Mouse (Mus musculus) hindbrain, postnatal 0 days (tissue): Measurements from ENCODE around the gene Rpa2. TPM values are rescaled to one million over a fixed set of nuclear protein-coding genes. Genes with fewer than 3 reads are reported as not detected.
"Not testable (repeated sequence)": the region's sequence is repeated elsewhere in the genome, so short reads cannot be mapped to it uniquely, and the experiment has no call there.

Experiments
- ATAC-seq: fragments of 200-750 bp; cut with Nextera tagmentation; 2 replicates; pipeline ENCODE4 v1.8.0; 2017; ENCODE audit warnings: mild to moderate bottlenecking, moderate TSS enrichment, moderate library complexity
- DNase-seq: peaks from one replicate; pipeline ENCODE4 v3.0.0-alpha.2; 2015; ENCODE audit warnings: low spot score
- H3K27ac ChIP-seq: fragments of 300-500 bp; sonication (generic); 2 replicates; pipeline ENCODE4 v1.5.1; 2014; ENCODE audit warnings: mild to moderate bottlenecking
- H3K27me3 ChIP-seq: fragments of 300-500 bp; sonication (generic); 2 replicates; pipeline ENCODE4 v1.6.1; 2014; ENCODE audit warnings: low read length, mixed read lengths; ENCODE audit not compliant: insufficient read depth
- H3K36me3 ChIP-seq: fragments of 300-500 bp; sonication (generic); 2 replicates; pipeline ENCODE4 v1.6.1; 2014; ENCODE audit warnings: low read length, mixed read lengths; ENCODE audit not compliant: insufficient read depth
- H3K4me1 ChIP-seq: fragments of 300-500 bp; sonication (generic); 2 replicates; pipeline ENCODE4 v1.6.1; 2014; ENCODE audit warnings: antibody characterized with exemption, low read length, mixed read lengths; ENCODE audit not compliant: insufficient read depth
- H3K4me2 ChIP-seq: fragments of 300-500 bp; sonication (generic); 2 replicates; pipeline ENCODE4 v1.6.1; 2014; ENCODE audit warnings: low read depth, mild to moderate bottlenecking, low read length, moderate library complexity, mixed read lengths
- H3K4me3 ChIP-seq: fragments of 300-500 bp; sonication (generic); 2 replicates; pipeline ENCODE4 v1.5.1; 2014; ENCODE audit warnings: low read length
- H3K9ac ChIP-seq: fragments of 300-500 bp; sonication (generic); replicated peaks from 2 replicates; pipeline ENCODE4 v1.6.1; 2014; ENCODE audit warnings: mild to moderate bottlenecking, low read length, moderate library complexity, mixed read lengths
- H3K9me3 ChIP-seq: fragments of 300-500 bp; sonication (generic); 2 replicates; pipeline ENCODE4 v1.6.1; 2016; ENCODE audit warnings: low read length, mixed read lengths
- CTCF ChIP-seq: IDR thresholded peaks from 2 replicates; pipeline ENCODE4 v1.5.1; 2016; ENCODE audit warnings: antibody characterized with exemption, control low read depth, low read depth
- WGBS: fragments of 180-500 bp; shearing (Covaris S2); extraction: QIAGEN DNeasy Blood & Tissue Kit; methylation state at CpG from one replicate; pipeline ENCODE4 v1.1.7; 2014; 5-methylcytosine and 5-hydroxymethylcytosine counted together
- polyA plus RNA-seq: library from polyadenylated mRNA; unstranded; fragments of >200 nt; fragmentation: Nextera tagmentation; extraction: Ambion mirVana; gene quantifications from 2 replicates; pipeline ENCODE4 v1.2.1, GENCODE M21; 2015
- total RNA-seq: library from RNA; depleted of rRNA; stranded (reverse); fragments of >200 nt; gene quantifications from 2 replicates; pipeline ENCODE4 v1.2.3, GENCODE M21; 2014

Rpa2 gene
- total and polyA plus RNA-seq, 2 experiments from 2014 or later: 31.9 to 37.5 TPM

- H3K27ac ChIP-seq: no peak overlapping the region
- no peaks in the 10 kb centered on the region for H3K9me3 ChIP-seq
- no peak overlapping the region for H3K4me2 ChIP-seq
- H3K36me3 ChIP-seq: peaks cover 24% of the 10 kb centered on the region
- H3K4me3 ChIP-seq: no peak overlapping the region
- H3K9ac ChIP-seq: no peak overlapping the region
- H3K4me1 ChIP-seq: no peaks in the 10 kb centered on the region
- 92% methylated on average over 4 of the region's 4 CpGs for WGBS
- H3K27me3 ChIP-seq: no peaks in the 10 kb centered on the region
- no peak for DNase-seq
- no peak for ATAC-seq
- no peak for TF ChIP-seq CTCF
Observed at GRCm38 (mm10) chr4:132780288-132780687, 12.2 kb downstream of the Rpa2 start.

DNA sequence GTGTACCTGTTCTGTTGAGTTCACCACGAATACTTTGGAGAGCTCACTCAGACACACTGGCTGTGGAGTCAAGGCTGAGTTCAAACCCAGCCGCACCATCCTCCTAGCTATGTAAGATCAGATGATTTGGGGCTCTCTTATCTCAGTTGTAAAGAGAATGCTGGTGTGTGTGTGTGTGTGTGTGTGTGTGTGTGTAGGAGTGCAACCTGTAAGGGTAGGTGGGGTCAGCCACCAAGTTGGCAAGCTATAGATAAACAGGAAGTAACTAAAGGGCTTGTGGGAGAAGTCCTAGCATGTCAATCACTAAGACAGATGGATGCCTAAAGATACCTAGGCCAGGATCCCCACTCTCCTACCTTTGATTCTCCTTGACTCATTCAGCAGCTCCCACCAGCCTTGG lies 15.6 kb downstream of the Rpa2 start:
- Histone ChIP-seq H3K27me3 (no peaks in the 10 kb centered on the region), H3K4me1 (no peaks in the 10 kb centered on the region), H3K4me3 (no peak overlapping the region), H3K9me3 (no peaks in the 10 kb centered on the region), H3K9ac (no peak overlapping the region), H3K27ac (no peak overlapping the region), H3K36me3 (no peaks in the 10 kb centered on the region), H3K4me2 (no peak overlapping the region)
- no peak for TF ChIP-seq CTCF
- ATAC-seq: no peak
- DNase-seq: no peak
- 82% methylated on average over 2 of the region's 2 CpGs for WGBS

GRCm38 (mm10) chr4:132785228-132785627 lies 17.1 kb downstream of the Rpa2 start:
- TF ChIP-seq CTCF: no peak
- ATAC-seq (no peak), DNase-seq (no peak)
- no peak overlapping the region for H3K4me3 ChIP-seq
- H3K27me3 ChIP-seq: no peaks in the 10 kb centered on the region
- no peaks in the 10 kb centered on the region for H3K36me3 ChIP-seq
- no peaks in the 10 kb centered on the region for H3K4me1 ChIP-seq
- H3K4me2 ChIP-seq: no peak overlapping the region
- 94% methylated on average over 13 of the region's 13 CpGs for WGBS
- no peak overlapping the region for H3K27ac ChIP-seq
- H3K9ac ChIP-seq: no peak overlapping the region
- no peaks in the 10 kb centered on the region for H3K9me3 ChIP-seq

DNA sequence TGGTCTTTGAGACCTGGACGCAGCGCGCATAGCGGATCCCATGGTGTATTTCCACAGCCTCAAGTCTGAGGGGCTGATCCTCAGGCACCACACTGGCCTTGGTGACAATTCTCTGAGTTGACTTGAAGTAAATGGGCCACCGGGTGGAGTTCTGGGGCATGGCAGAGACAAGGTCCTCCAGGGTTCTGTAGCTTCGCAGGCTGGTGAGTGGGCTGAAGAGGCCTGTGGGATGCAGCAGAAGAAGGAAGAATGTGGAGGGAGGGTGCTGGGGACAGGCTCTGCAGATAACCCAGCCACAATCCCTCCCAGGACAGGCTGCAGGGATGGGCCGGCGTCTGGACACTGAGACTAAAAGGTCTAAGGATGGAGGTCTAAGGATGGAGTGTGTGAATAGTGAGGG lies 21.6 kb downstream of the Rpa2 start:
- 92% methylated on average over 8 of the region's 8 CpGs for WGBS
- no peaks in the 10 kb centered on the region for H3K36me3 ChIP-seq
- DNase-seq: no peak
- no peak overlapping the region for H3K9ac ChIP-seq
- ATAC-seq: no peak
- H3K4me3 ChIP-seq: no peak overlapping the region
- TF ChIP-seq CTCF: no peak
- H3K27ac ChIP-seq: no peak overlapping the region
- no peaks in the 10 kb centered on the region for H3K4me1 ChIP-seq
- no peak overlapping the region for H3K4me2 ChIP-seq
- 0 out of 2 replicates have a peak, but pooled peaks cover under 1% of the 10 kb centered on the region for H3K27me3 ChIP-seq
- no peaks in the 10 kb centered on the region for H3K9me3 ChIP-seq

- not testable (repeated sequence) for H3K27ac ChIP-seq, H3K4me1 ChIP-seq, H3K9me3 ChIP-seq, DNase-seq, H3K9ac ChIP-seq, H3K4me2 ChIP-seq, H3K4me3 ChIP-seq, H3K27me3 ChIP-seq, ATAC-seq, H3K36me3 ChIP-seq
- WGBS: 92% methylated on average over 8 of the region's 9 CpGs
Observed at GRCm38 (mm10) chr4:132793322-132794004, 25.3 kb downstream of the Rpa2 start.

DNA sequence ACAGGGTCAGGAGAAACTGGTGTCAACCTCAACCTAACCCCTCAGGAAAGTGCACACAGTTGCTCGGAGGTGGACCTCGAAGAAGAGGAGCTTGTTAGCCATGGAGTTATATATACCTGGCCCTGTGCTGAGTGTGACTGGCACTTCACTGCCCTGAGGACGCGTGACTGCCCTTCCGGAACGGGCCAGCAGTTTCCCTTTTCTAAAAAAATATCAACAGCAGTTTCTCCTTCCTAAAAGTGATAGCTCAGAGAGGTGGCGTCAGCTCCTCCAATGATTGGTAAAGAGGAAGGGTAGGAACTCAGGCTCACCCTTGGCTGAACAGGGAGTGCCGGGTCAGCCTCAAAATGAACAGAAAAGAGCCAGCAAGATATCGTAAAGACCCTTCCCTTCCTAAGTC lies 25.9 kb downstream of the Rpa2 start:
- 74% methylated on average over 9 of the region's 9 CpGs for WGBS
- Histone ChIP-seq H3K4me1 (0 out of 2 replicates have a peak, but pooled peaks cover 3% of the 10 kb centered on the region), H3K9ac (no peak overlapping the region), H3K4me3 (no peak overlapping the region), H3K4me2 (no peak overlapping the region), H3K27ac (no peak overlapping the region), H3K27me3 (peaks cover 9% of the 10 kb centered on the region; the same call in 1 of the 2 replicates), H3K9me3 (no peaks in the 10 kb centered on the region), H3K36me3 (no peaks in the 10 kb centered on the region)
- no peak for ATAC-seq
- no peak for TF ChIP-seq CTCF
- no peak for DNase-seq

DNA sequence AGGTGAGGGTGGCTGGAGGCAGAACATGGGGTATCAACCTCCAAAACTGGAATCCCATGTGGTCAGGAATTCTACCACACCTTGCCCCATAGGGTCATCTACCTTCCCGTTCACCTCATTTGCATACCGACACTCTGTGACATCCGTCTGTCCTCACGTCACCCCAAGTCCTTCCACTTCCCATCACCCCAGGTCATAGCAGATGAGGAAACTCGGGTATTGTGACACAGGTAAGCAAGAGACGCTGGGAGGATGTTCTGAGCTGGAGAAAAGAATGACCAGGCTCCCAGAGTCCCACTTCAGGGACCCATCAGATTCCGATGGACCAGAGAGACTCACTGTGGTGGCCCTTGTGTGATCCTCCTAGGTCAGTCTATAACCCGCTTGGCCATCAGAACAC lies 26.6 kb downstream of the Rpa2 start:
- 0 out of 2 replicates have a peak, but pooled peaks cover 3% of the 10 kb centered on the region for H3K4me1 ChIP-seq
- no peak overlapping the region for H3K27ac ChIP-seq
- peaks cover 9% of the 10 kb centered on the region; the same call in 1 of the 2 replicates for H3K27me3 ChIP-seq
- no peaks in the 10 kb centered on the region for H3K36me3 ChIP-seq
- no peaks in the 10 kb centered on the region for H3K9me3 ChIP-seq
- no peak overlapping the region for H3K9ac ChIP-seq
- no peak overlapping the region for H3K4me2 ChIP-seq
- WGBS: 71% methylated on average over 8 of the region's 8 CpGs
- ATAC-seq (no peak), DNase-seq (no peak)
- no peak overlapping the region for H3K4me3 ChIP-seq
- no peak for TF ChIP-seq CTCF
